Mouse (Mus musculus) ES-E14 (cell line): ENCODE results near the gene A3galt2. TPM values are rescaled to one million over a fixed set of nuclear protein-coding genes. Genes with fewer than 3 reads are reported as not detected.

Experiments used
- DNase-seq: peaks from one replicate; pipeline ENCODE4 v3.0.0-alpha.2; 2013; ENCODE audit warnings: low read depth, low spot score
- H3K27ac ChIP-seq: 2 replicates; pipeline ENCODE4 v1.5.1; 2012; ENCODE audit warnings: low read depth, mild to moderate bottlenecking, low read length, moderate library complexity, mixed read lengths; ENCODE audit not compliant: poor library complexity, insufficient read depth, severe bottlenecking
- H3K36me3 ChIP-seq: 2 replicates; pipeline ENCODE4 v1.6.1; 2012; ENCODE audit warnings: mild to moderate bottlenecking, low read length, moderate library complexity, mixed read lengths; ENCODE audit not compliant: control insufficient read depth, poor library complexity, insufficient read depth, severe bottlenecking
- H3K4me1 ChIP-seq, 2 experiments: fragments of 150-350 bp in 1 of 2; sonication (generic) in 1 of 2; 2 replicates each; pipeline ENCODE4 v1.6.1; 2012; ENCODE audit warnings: low read length in 2 of 2, mild to moderate bottlenecking in 1 of 2, mixed read lengths in 1 of 2; ENCODE audit not compliant: control insufficient read depth in 2 of 2, insufficient read depth in 2 of 2, poor library complexity in 1 of 2
- H3K4me3 ChIP-seq, 2 experiments: fragments of 150-350 bp in 1 of 2; sonication (generic) in 1 of 2; 2 replicates each; pipeline ENCODE4 v1.5.1; 2012; ENCODE audit warnings: low read length in 2 of 2, low read depth in 1 of 2, mild to moderate bottlenecking in 1 of 2, mixed read lengths in 1 of 2; ENCODE audit not compliant: insufficient read depth in 1 of 2, poor library complexity in 1 of 2, severe bottlenecking in 1 of 2
- H3K9ac ChIP-seq: 2 replicates; pipeline ENCODE4 v1.6.1; 2012; ENCODE audit warnings: low read depth, mild to moderate bottlenecking, low read length, mixed read lengths; ENCODE audit not compliant: poor library complexity, insufficient read depth, severe bottlenecking
- H3K9me3 ChIP-seq: fragments of 150-350 bp; sonication (generic); 2 replicates; pipeline ENCODE4 v1.6.1; 2012; ENCODE audit warnings: low read depth, mild to moderate bottlenecking, low read length; ENCODE audit not compliant: control insufficient read depth, insufficient read depth
- CHD2 ChIP-seq: IDR thresholded peaks from 2 replicates; pipeline ENCODE4 v1.6.1; 2014; ENCODE audit warnings: mild to moderate bottlenecking, low read depth, low read length, inconsistent platforms
- HCFC1 ChIP-seq: IDR thresholded peaks from 2 replicates; pipeline ENCODE4 v1.6.1; 2012; ENCODE audit warnings: low read length, inconsistent platforms, borderline replicate concordance; ENCODE audit not compliant: insufficient read depth
- MAFK ChIP-seq: IDR thresholded peaks from 2 replicates; pipeline ENCODE4 v1.6.1; 2014; ENCODE audit warnings: mild to moderate bottlenecking, low read depth, low read length, inconsistent platforms; ENCODE audit not compliant: insufficient read depth
- ZC3H11A ChIP-seq: IDR thresholded peaks from 2 replicates; pipeline ENCODE4 v1.6.1; 2012; ENCODE audit warnings: low read depth, mild to moderate bottlenecking, inconsistent platforms, low read length, borderline replicate concordance
- ZNF384 ChIP-seq: IDR thresholded peaks from 2 replicates; pipeline ENCODE4 v1.6.1; 2012; ENCODE audit warnings: low read depth, low read length, inconsistent platforms
- in situ Hi-C, 2 experiments: fragments of 600-800 bp; cut with MboI; formaldehyde crosslinking; loops; one replicate each; pipeline ENCODE4 v1.15.1; 2025; ENCODE audit warnings: low sequenced_read_pairs in 2 of 2, inconsistent platforms in 1 of 2; ENCODE audit not compliant: unreplicated experiment in 2 of 2
- total RNA-seq: library from RNA; depleted of rRNA; stranded (reverse); fragments of 300-350 nt; gene quantifications from 2 replicates; pipeline ENCODE4 v1.2.3, GENCODE M21; 2012

Gene A3galt2
- total RNA-seq, 1 experiment = 0.09 TPM

- Histone ChIP-seq H3K4me3 (no peak overlapping the region), H3K9ac (no peak overlapping the region), H3K4me1 (peaks cover 2 to 5% of the 10 kb centered on the region in 2 experiments; a peak in 2 of 4 replicates), H3K9me3 (no peaks in the 10 kb centered on the region), H3K36me3 (no peaks in the 10 kb centered on the region), H3K27ac (no peak overlapping the region)
- in situ Hi-C loops = no loop called here
- DNase-seq = no peak
- TF ChIP-seq ZNF384 = no peak
Observed at GRCm38 (mm10) chr4:128724059-128724458, 31.1 kb upstream of the A3galt2 start.

DNA sequence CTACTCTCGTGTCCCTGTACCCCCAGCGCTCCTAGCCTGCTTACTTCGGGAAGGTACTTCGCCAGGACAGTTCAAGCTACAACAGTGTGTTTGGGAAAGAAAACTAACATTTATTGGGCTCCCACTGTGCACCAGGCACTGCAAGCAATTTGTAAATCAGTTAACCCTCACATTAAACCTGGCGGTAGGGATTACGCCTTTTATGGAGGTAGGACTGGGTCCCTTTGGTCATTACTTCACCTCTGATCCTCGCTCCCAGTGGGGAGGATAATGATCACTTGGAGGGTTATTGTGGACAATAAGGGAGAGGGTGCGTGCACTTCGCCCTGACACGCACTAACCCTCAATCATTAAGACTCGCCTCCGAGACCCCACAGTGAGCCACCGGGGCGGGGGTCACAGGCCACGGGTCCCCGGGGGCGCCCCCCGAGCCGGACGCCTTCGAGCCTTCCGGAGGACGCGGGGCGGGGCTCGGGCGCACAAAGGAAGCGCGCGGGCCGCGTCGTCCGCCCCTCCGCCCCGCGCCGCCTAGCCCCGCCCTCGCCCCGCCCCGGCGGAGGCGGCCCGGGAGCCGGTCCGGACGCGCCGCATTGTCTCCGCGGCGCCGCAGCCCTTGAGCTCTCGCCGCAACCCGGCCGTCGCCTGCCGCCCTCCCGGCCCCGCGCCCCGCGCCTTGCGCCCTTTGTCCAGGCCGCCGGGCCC lies 28.0 kb upstream of the A3galt2 start:
- no peak for TF ChIP-seq ZC3H11A
- H3K36me3 ChIP-seq = no peaks in the 10 kb centered on the region
- peak overlapping the region; percentile 73 for H3K9ac ChIP-seq
- H3K4me3 ChIP-seq = peak overlapping the region; percentile 77 to 88
- no peak for DNase-seq
- H3K9me3 ChIP-seq = no peaks in the 10 kb centered on the region
- in situ Hi-C loops = no loop called here
- peaks cover 2 to 10% of the 10 kb centered on the region in 2 experiments; a peak in 2 of 4 replicates for H3K4me1 ChIP-seq
- H3K27ac ChIP-seq = no peak overlapping the region; the same call in 1 of the 2 replicates

GRCm38 (mm10) chr4:128727721-128728430 lies 27.3 kb upstream of the A3galt2 start:
- in situ Hi-C loops = no loop called here
- H3K4me3 ChIP-seq = peak overlapping the region; percentile 77 to 88
- no peak overlapping the region; the same call in 1 of the 2 replicates for H3K27ac ChIP-seq
- H3K9me3 ChIP-seq = no peaks in the 10 kb centered on the region
- DNase-seq = no peak
- H3K9ac ChIP-seq = peak overlapping the region; percentile 73
- TF ChIP-seq MAFK (no peak), ZC3H11A (no peak), HCFC1 (no peak), ZNF384 (no peak), CHD2 (no peak)
- H3K4me1 ChIP-seq = peaks cover 2 to 10% of the 10 kb centered on the region in 2 experiments; a peak in 2 of 4 replicates
- H3K36me3 ChIP-seq = no peaks in the 10 kb centered on the region

GRCm38 (mm10) chr4:128728431-128728851 lies 26.7 kb upstream of the A3galt2 start:
- Histone ChIP-seq H3K36me3 (no peaks in the 10 kb centered on the region), H3K4me3 (peak overlapping the region; percentile 77 to 88), H3K4me1 (peaks cover 2 to 10% of the 10 kb centered on the region in 2 experiments; a peak in 2 of 4 replicates), H3K27ac (no peak overlapping the region), H3K9ac (peak overlapping the region; percentile 73; the same call in 1 of the 2 replicates), H3K9me3 (no peaks in the 10 kb centered on the region)
- in situ Hi-C loops = no loop called here
- no peak for DNase-seq
- no peak for TF ChIP-seq ZNF384
- no peak for TF ChIP-seq ZC3H11A
- no peak for TF ChIP-seq HCFC1
- TF ChIP-seq MAFK = no peak
- no peak for TF ChIP-seq CHD2
